Mouse (Mus musculus) C2C12 (cell line): Measurements from ENCODE around the gene Hoxa4. TPM values are rescaled to one million over a fixed set of nuclear protein-coding genes. Genes with fewer than 3 reads are reported as not detected.

Experiments
- H3K27me3 ChIP-seq: one replicate; pipeline ENCODE4 v1.6.1; 2011; ENCODE audit not compliant: control insufficient read depth, insufficient read depth, insufficient read length
- H3K36me3 ChIP-seq: one replicate; pipeline ENCODE4 v1.6.1; 2011; ENCODE audit not compliant: control insufficient read depth, insufficient read depth
- H3K4me3 ChIP-seq: one replicate; pipeline ENCODE4 v1.5.1; 2011; ENCODE audit warnings: mild to moderate bottlenecking, control low read depth; ENCODE audit not compliant: poor library complexity, insufficient read depth, severe bottlenecking
- H3K79me2 ChIP-seq: one replicate; pipeline ENCODE4 v1.6.1; 2011; ENCODE audit not compliant: control insufficient read depth, insufficient read depth
- H3K79me3 ChIP-seq: one replicate; pipeline ENCODE4 v1.6.1; 2011; ENCODE audit warnings: low read depth, control low read depth
- H3ac ChIP-seq: one replicate; pipeline ENCODE3; 2011; ENCODE audit warnings: low read depth; ENCODE audit not compliant: control insufficient read depth, insufficient read length
- CEBPB ChIP-seq: IDR thresholded peaks from one replicate; pipeline ENCODE4 v1.6.1; 2011; ENCODE audit warnings: low read depth, mild to moderate bottlenecking, control low read depth, moderate library complexity
- CTCF ChIP-seq: IDR thresholded peaks from one replicate; pipeline ENCODE4 v1.5.1; 2011; ENCODE audit not compliant: control insufficient read depth, insufficient read depth, insufficient read length
- FOSL1 ChIP-seq: IDR thresholded peaks from one replicate; pipeline ENCODE4 v1.8.0; 2011; ENCODE audit warnings: mild to moderate bottlenecking, low read length; ENCODE audit not compliant: poor library complexity, insufficient read depth, severe bottlenecking
- MAX ChIP-seq: IDR thresholded peaks from one replicate; pipeline ENCODE4 v1.6.1; 2011; ENCODE audit warnings: mild to moderate bottlenecking, control low read depth
- MYOD1 ChIP-seq: IDR thresholded peaks from one replicate; pipeline ENCODE4 v1.6.1; 2011; ENCODE audit warnings: low read depth; ENCODE audit not compliant: control insufficient read depth, insufficient read length
- MYOG ChIP-seq: IDR thresholded peaks from one replicate; pipeline ENCODE4 v1.6.1; 2011; ENCODE audit not compliant: control insufficient read depth, insufficient read length; ENCODE audit errors: extremely low read depth
- USF1 ChIP-seq: IDR thresholded peaks from one replicate; pipeline ENCODE4 v1.6.1; 2011; ENCODE audit warnings: low read depth, mild to moderate bottlenecking, control low read depth, moderate library complexity
- polyA plus RNA-seq: library from polyadenylated mRNA; unstranded; fragments of >200 nt; fragmentation: generic; extraction: Trizol; gene quantifications from one replicate; pipeline ENCODE4 v1.2.1, GENCODE M21; 2012; ENCODE audit warnings: missing spikeins

Hoxa4 gene
- polyA plus RNA-seq, 1 experiment, result 0.74 TPM

GRCm38 (mm10) chr6:52203121-52203370, 11.5 kb upstream of the Hoxa4 start:
- no peak overlapping the region for H3ac ChIP-seq
- H3K4me3 ChIP-seq, result no peak overlapping the region
- peaks cover 12% of the 10 kb centered on the region for H3K79me2 ChIP-seq
- peaks cover 2% of the 10 kb centered on the region for H3K79me3 ChIP-seq
- TF ChIP-seq CTCF (no peak), MYOD1 (no peak), MAX (no peak), MYOG (no peak), USF1 (no peak), CEBPB (no peak), FOSL1 (no peak)
- H3K36me3 ChIP-seq, result peaks cover 46% of the 10 kb centered on the region
- no peaks in the 10 kb centered on the region for H3K27me3 ChIP-seq

GRCm38 (mm10) chr6:52202362-52203120, 11.0 kb upstream of the Hoxa4 start:
- Histone ChIP-seq H3K4me3 (no peak overlapping the region), H3K27me3 (no peaks in the 10 kb centered on the region), H3ac (no peak overlapping the region), H3K79me2 (peaks cover 7% of the 10 kb centered on the region), H3K79me3 (no peaks in the 10 kb centered on the region), H3K36me3 (peaks cover 46% of the 10 kb centered on the region)
- TF ChIP-seq USF1 (no peak), FOSL1 (no peak), MAX (no peak), CTCF (no peak)

GRCm38 (mm10) chr6:52201269-52201668, 9.7 kb upstream of the Hoxa4 start:
- no peak for TF ChIP-seq MYOG
- TF ChIP-seq FOSL1, result no peak
- no peak for TF ChIP-seq MAX
- TF ChIP-seq MYOD1, result no peak
- no peak for TF ChIP-seq CEBPB
- TF ChIP-seq CTCF, result no peak
- TF ChIP-seq USF1, result no peak
- Histone ChIP-seq H3K79me3 (no peaks in the 10 kb centered on the region), H3ac (no peak overlapping the region), H3K4me3 (no peak overlapping the region), H3K79me2 (no peaks in the 10 kb centered on the region), H3K27me3 (no peaks in the 10 kb centered on the region), H3K36me3 (peaks cover 34% of the 10 kb centered on the region)

- no peaks in the 10 kb centered on the region for H3K79me3 ChIP-seq
- no peak overlapping the region for H3ac ChIP-seq
- H3K4me3 ChIP-seq, result no peak overlapping the region
- TF ChIP-seq MAX (no peak), CEBPB (no peak), MYOG (no peak), MYOD1 (no peak), CTCF (no peak)
- peaks cover 29% of the 10 kb centered on the region for H3K36me3 ChIP-seq
- H3K27me3 ChIP-seq, result no peaks in the 10 kb centered on the region
- no peaks in the 10 kb centered on the region for H3K79me2 ChIP-seq
These were observed 9.2 kb upstream of the Hoxa4 start for GRCm38 (mm10) chr6:52200751-52201250.

- Histone ChIP-seq H3K79me2 (no peaks in the 10 kb centered on the region), H3K4me3 (no peak overlapping the region), H3ac (no peak overlapping the region), H3K27me3 (no peaks in the 10 kb centered on the region), H3K79me3 (no peaks in the 10 kb centered on the region), H3K36me3 (peaks cover 23% of the 10 kb centered on the region)
- no peak for TF ChIP-seq FOSL1
- no peak for TF ChIP-seq MYOG
- TF ChIP-seq MYOD1, result no peak
- no peak for TF ChIP-seq MAX
- TF ChIP-seq USF1, result no peak
- no peak for TF ChIP-seq CEBPB
- no peak for TF ChIP-seq CTCF
These were observed 8.7 kb upstream of the Hoxa4 start for GRCm38 (mm10) chr6:52200073-52200750.

GRCm38 (mm10) chr6:52197271-52197670, 5.7 kb upstream of the Hoxa4 start:
- TF ChIP-seq CTCF (no peak), MYOG (no peak), CEBPB (no peak), USF1 (no peak), FOSL1 (no peak), MYOD1 (no peak), MAX (no peak)
- H3K4me3 ChIP-seq, result no peak overlapping the region
- H3ac ChIP-seq, result no peak overlapping the region
- no peaks in the 10 kb centered on the region for H3K79me2 ChIP-seq
- H3K27me3 ChIP-seq, result no peaks in the 10 kb centered on the region
- peaks cover 9% of the 10 kb centered on the region for H3K36me3 ChIP-seq
- no peaks in the 10 kb centered on the region for H3K79me3 ChIP-seq
